In genomic region chr11:49245176-49245575, GRCm38 (mm10) we compare ENCODE assay signal across 8 mouse cellular contexts. TPM values are rescaled to one million over a fixed set of nuclear protein-coding genes. Genes with fewer than 3 reads are reported as not detected.
DNase-seq lines count a peak whose midpoint lies in the region; ATAC-seq and TF ChIP-seq lines count a peak whose summit lies in the region.

No protein-coding gene starts in this region.

- no peak for ATAC-seq in forebrain, embryonic 15.5 days (replicated peaks)
- no peak for ATAC-seq in kidney, embryonic 15.5 days (replicated peaks; ENCODE audit: low FRiP score)
- ATAC-seq in megakaryocyte-erythroid progenitor cell, adult 5-6 weeks (replicated peaks; ENCODE audit: low FRiP score, low TSS enrichment, poor library complexity, severe bottlenecking): no peak

- TF ChIP-seq CTCF in gastrocnemius, adult 2 months (IDR thresholded peaks at IDR 0.05): no peak

- H3K27me3 ChIP-seq in forebrain, embryonic 15.5 days: no peaks in the 10 kb centered on the region
- no peaks in the 10 kb centered on the region for H3K27me3 ChIP-seq in kidney, embryonic 15.5 days

- peak overlapping the region; percentile 62 for H3K4me2 ChIP-seq in forebrain, embryonic 15.5 days (replicated peaks)
- H3K4me2 ChIP-seq in kidney, embryonic 15.5 days: peak overlapping the region; percentile 67

- peak overlapping the region; percentile 91 for H3K4me3 ChIP-seq in gastrocnemius, adult 2 months
- H3K4me3 ChIP-seq in forebrain, embryonic 15.5 days: peak overlapping the region; percentile 93; the same call in 1 of the 2 replicates
- H3K4me3 ChIP-seq in kidney, embryonic 15.5 days (replicated peaks): peak overlapping the region; percentile 53

- H3K36me3 ChIP-seq in forebrain, embryonic 15.5 days: no peaks in the 10 kb centered on the region
- H3K36me3 ChIP-seq in kidney, embryonic 15.5 days: no peaks in the 10 kb centered on the region

- H3K4me1 ChIP-seq in forebrain, embryonic 15.5 days: peaks cover 29% of the 10 kb centered on the region
- peaks cover 60% of the 10 kb centered on the region for H3K4me1 ChIP-seq in kidney, embryonic 15.5 days

- H3K9ac ChIP-seq in forebrain, embryonic 15.5 days (replicated peaks): 0 out of 2 replicates have a peak overlapping the region, but pooled peaks have one; percentile 83
- no peak overlapping the region for H3K9ac ChIP-seq in kidney, embryonic 15.5 days

- 10% methylated on average over 7 of the region's 7 CpGs for WGBS in forebrain, embryonic 15.5 days
- 23% methylated on average over 7 of the region's 7 CpGs for WGBS in kidney, embryonic 15.5 days

- peak; percentile 53 for DNase-seq in gastrocnemius, adult 2 months
- DNase-seq in gastrocnemius, adult 18-20 months (ENCODE audit: low spot score): no peak
- peak; percentile 19 for DNase-seq in MEL-GATA-1-ER (ENCODE audit: extremely low read depth, low read depth)
- peak; percentile 23 for DNase-seq in mesoderm, embryonic 11.5 days (ENCODE audit: low read depth, low spot score)
- DNase-seq in frontal cortex, postnatal 36 days (ENCODE audit: low spot score in 2 of 2): no peak

- intact Hi-C loops in gastrocnemius, adult 2 months (cut with DNase I): loop anchor here (2.0 kb wide), 1 partner anchor 42 kb away; the partner anchor contains the start of gene Zfp62

- no peaks in the 10 kb centered on the region for H3K9me3 ChIP-seq in forebrain, embryonic 15.5 days
- no peaks in the 10 kb centered on the region for H3K9me3 ChIP-seq in kidney, embryonic 15.5 days (replicated peaks)

- H3K27ac ChIP-seq in gastrocnemius, adult 2 months: peak overlapping the region; percentile 96
- H3K27ac ChIP-seq in forebrain, embryonic 15.5 days (replicated peaks): 0 out of 2 replicates have a peak overlapping the region, but pooled peaks have one; percentile 97
- H3K27ac ChIP-seq in kidney, embryonic 15.5 days: peak overlapping the region; percentile 95

RNA-seq across cellular contexts. Expression of gene Mgat1, which starts 1.2 kb away (rescaled TPM):
- total RNA-seq in gastrocnemius, adult 2 months (2021): 10 to 100 TPM; 42.0 to 48.0 TPM
- 10 to 100 TPM; 41.0 to 49.9 TPM for total RNA-seq in gastrocnemius, adult 18-20 months (2021)
- 30.2 and 30.3 TPM in 2 replicates for polyA plus RNA-seq in forebrain, embryonic 15.5 days (2015; fragmentation: Nextera tagmentation; extraction: Ambion mirVana)
- polyA plus RNA-seq in kidney, embryonic 15.5 days (2015; fragmentation: Nextera tagmentation; extraction: Ambion mirVana): 66.7 and 75.0 TPM in 2 replicates
- 47.4 and 53.5 TPM in 2 replicates for total RNA-seq in megakaryocyte-erythroid progenitor cell, adult 5-6 weeks (2014; fragmentation: Nextera tagmentation)
- total RNA-seq in megakaryocyte-erythroid progenitor cell, adult 5-6 weeks (2017): 28.1 and 34.2 TPM in 2 replicates

RNA-seq across cellular contexts. Expression of gene Olfr1393, which starts 32.9 kb away (rescaled TPM):
- total RNA-seq in gastrocnemius, adult 2 months (2021): not detected
- under 1 TPM in 1 of 2 experiments, not detected in 1; 0.09 TPM for total RNA-seq in gastrocnemius, adult 18-20 months (2021)
- polyA plus RNA-seq in forebrain, embryonic 15.5 days (2015; fragmentation: Nextera tagmentation; extraction: Ambion mirVana): not detected in 2 replicates
- polyA plus RNA-seq in kidney, embryonic 15.5 days (2015; fragmentation: Nextera tagmentation; extraction: Ambion mirVana): not detected in 2 replicates
- total RNA-seq in megakaryocyte-erythroid progenitor cell, adult 5-6 weeks (2014; fragmentation: Nextera tagmentation): not detected in 2 replicates
- not detected in 2 replicates for total RNA-seq in megakaryocyte-erythroid progenitor cell, adult 5-6 weeks (2017)

RNA-seq across cellular contexts. Expression of gene Olfr1392, which starts 39.9 kb away (rescaled TPM):
- total RNA-seq in gastrocnemius, adult 2 months (2021): not detected
- total RNA-seq in gastrocnemius, adult 18-20 months (2021): not detected
- polyA plus RNA-seq in forebrain, embryonic 15.5 days (2015; fragmentation: Nextera tagmentation; extraction: Ambion mirVana): not detected in 2 replicates
- polyA plus RNA-seq in kidney, embryonic 15.5 days (2015; fragmentation: Nextera tagmentation; extraction: Ambion mirVana): 0.10 and 0.15 TPM in 2 replicates
- not detected in 2 replicates for total RNA-seq in megakaryocyte-erythroid progenitor cell, adult 5-6 weeks (2014; fragmentation: Nextera tagmentation)
- total RNA-seq in megakaryocyte-erythroid progenitor cell, adult 5-6 weeks (2017): not detected in 2 replicates

RNA-seq across cellular contexts. Expression of gene Zfp62, which starts 42.1 kb away (rescaled TPM):
- total RNA-seq in gastrocnemius, adult 2 months (2021): 10 to 100 TPM; 25.8 to 32.6 TPM
- 10 to 100 TPM; 27.4 to 28.3 TPM for total RNA-seq in gastrocnemius, adult 18-20 months (2021)
- polyA plus RNA-seq in forebrain, embryonic 15.5 days (2015; fragmentation: Nextera tagmentation; extraction: Ambion mirVana): 54.7 and 55.1 TPM in 2 replicates
- 40.5 and 41.9 TPM in 2 replicates for polyA plus RNA-seq in kidney, embryonic 15.5 days (2015; fragmentation: Nextera tagmentation; extraction: Ambion mirVana)
- 56.5 and 67.6 TPM in 2 replicates for total RNA-seq in megakaryocyte-erythroid progenitor cell, adult 5-6 weeks (2014; fragmentation: Nextera tagmentation)
- 102 and 160 TPM in 2 replicates for total RNA-seq in megakaryocyte-erythroid progenitor cell, adult 5-6 weeks (2017)

RNA-seq across cellular contexts. Expression of gene Btnl9, which starts 58.2 kb away (rescaled TPM):
- total RNA-seq in gastrocnemius, adult 2 months (2021): 1 to 10 TPM in 1 of 2 experiments, under 1 TPM in 1; 0.97 to 3.6 TPM
- total RNA-seq in gastrocnemius, adult 18-20 months (2021): 1 to 10 TPM; 1.1 to 1.8 TPM
- 0.09 TPM in 1 of 2 replicates, not detected in the other for polyA plus RNA-seq in forebrain, embryonic 15.5 days (2015; fragmentation: Nextera tagmentation; extraction: Ambion mirVana)
- 2.6 and 5.6 TPM in 2 replicates for polyA plus RNA-seq in kidney, embryonic 15.5 days (2015; fragmentation: Nextera tagmentation; extraction: Ambion mirVana)
- total RNA-seq in megakaryocyte-erythroid progenitor cell, adult 5-6 weeks (2014; fragmentation: Nextera tagmentation): 0.72 and 2.4 TPM in 2 replicates
- 1.8 and 5.6 TPM in 2 replicates for total RNA-seq in megakaryocyte-erythroid progenitor cell, adult 5-6 weeks (2017)

Comparison
In these comparisons a context has a peak if more than half of its experiments do, and no peak if none do; other contexts are left out.
1. DNase-seq: peak in gastrocnemius, adult 2 months (single experiment), MEL-GATA-1-ER (single experiment) and mesoderm, embryonic 11.5 days (single experiment); none in gastrocnemius, adult 18-20 months (single experiment) and frontal cortex, postnatal 36 days (0 of 2).
2. Peak in every context shown above with its lines, with median percentiles within 50 percentile points of each other: H3K27ac ChIP-seq and H3K4me3 ChIP-seq.